Mouse (Mus musculus): ENCODE results near the gene Tmigd1. TPM values are rescaled to one million over a fixed set of nuclear protein-coding genes. Genes with fewer than 3 reads are reported as not detected.

The Tmigd1 gene
- total RNA-seq (2021) = 0.78 and 1.3 TPM in 2 replicates
- long read RNA-seq, experiment 1 = 0 reads
- long read RNA-seq, experiment 2, partial matches to known transcripts = 0 of 1 reads
- long read RNA-seq, experiment 2, other reads (novel, unspliced or antisense) = 1 of 1 reads

- no peak for DNase-seq
These were observed at the start of gene Tmigd1 for GRCm38 (mm10) chr11:76901579-76902361. Gene Tmigd1 (plus strand): TSS chr11:76902159.

- no peak for DNase-seq
These were observed 47.3 kb upstream of the Tmigd1 start for GRCm38 (mm10) chr11:76854475-76855341.

GRCm38 (mm10) chr11:76856601-76857000, 45.4 kb upstream of the Tmigd1 start:
- peak; percentile 17 for DNase-seq

GRCm38 (mm10) chr11:76857111-76857510, 44.8 kb upstream of the Tmigd1 start:
- peak; percentile 40 for DNase-seq

- DNase-seq = no peak
These were observed 43.2 kb upstream of the Tmigd1 start for GRCm38 (mm10) chr11:76858781-76859180.

- no peak for DNase-seq
These were observed 42.7 kb upstream of the Tmigd1 start for GRCm38 (mm10) chr11:76859261-76859660.

GRCm38 (mm10) chr11:76861185-76861584, 40.8 kb upstream of the Tmigd1 start:
- no peak for DNase-seq

- no peak for DNase-seq
These were observed 29.3 kb upstream of the Tmigd1 start for GRCm38 (mm10) chr11:76872556-76873234.

- no peak for DNase-seq
These were observed 28.1 kb upstream of the Tmigd1 start for GRCm38 (mm10) chr11:76873865-76874264.

GRCm38 (mm10) chr11:76874766-76875165, 27.2 kb upstream of the Tmigd1 start:
- no peak for DNase-seq

- no peak for DNase-seq
These were observed 22.1 kb upstream of the Tmigd1 start for GRCm38 (mm10) chr11:76879816-76880215.

GRCm38 (mm10) chr11:76884451-76884850, 17.5 kb upstream of the Tmigd1 start:
- DNase-seq = no peak

GRCm38 (mm10) chr11:76889339-76890164, 12.4 kb upstream of the Tmigd1 start:
- peak; percentile 72 for DNase-seq

- DNase-seq = no peak
These were observed 10.8 kb upstream of the Tmigd1 start for GRCm38 (mm10) chr11:76891171-76891570.

GRCm38 (mm10) chr11:76891738-76892349, 10.1 kb upstream of the Tmigd1 start:
- DNase-seq = no peak

GRCm38 (mm10) chr11:76892972-76893371, 9.0 kb upstream of the Tmigd1 start:
- no peak for DNase-seq

GRCm38 (mm10) chr11:76893570-76893969, 8.4 kb upstream of the Tmigd1 start:
- DNase-seq = peak; percentile 57

GRCm38 (mm10) chr11:76894240-76894639, 7.7 kb upstream of the Tmigd1 start:
- DNase-seq = peak; percentile 70

GRCm38 (mm10) chr11:76896360-76896759, 5.6 kb upstream of the Tmigd1 start:
- DNase-seq = no peak

- DNase-seq = no peak
These were observed 4.8 kb upstream of the Tmigd1 start for GRCm38 (mm10) chr11:76897126-76897525.

- DNase-seq = peak; percentile 36
These were observed 4.1 kb upstream of the Tmigd1 start for GRCm38 (mm10) chr11:76897871-76898270.
